Mouse (Mus musculus) heart, postnatal 0 days (tissue): Measurements from ENCODE around the gene Ifnar1.

Experiments used
- CTCF ChIP-seq: IDR thresholded peaks from 2 replicates; pipeline ENCODE4 v1.5.1; 2016; ENCODE audit warnings: antibody characterized with exemption, control low read depth, low read depth
- EP300 ChIP-seq: IDR thresholded peaks from 2 replicates; pipeline ENCODE4 v1.6.1; 2016; ENCODE audit warnings: antibody characterized with exemption, low read depth

DNA sequence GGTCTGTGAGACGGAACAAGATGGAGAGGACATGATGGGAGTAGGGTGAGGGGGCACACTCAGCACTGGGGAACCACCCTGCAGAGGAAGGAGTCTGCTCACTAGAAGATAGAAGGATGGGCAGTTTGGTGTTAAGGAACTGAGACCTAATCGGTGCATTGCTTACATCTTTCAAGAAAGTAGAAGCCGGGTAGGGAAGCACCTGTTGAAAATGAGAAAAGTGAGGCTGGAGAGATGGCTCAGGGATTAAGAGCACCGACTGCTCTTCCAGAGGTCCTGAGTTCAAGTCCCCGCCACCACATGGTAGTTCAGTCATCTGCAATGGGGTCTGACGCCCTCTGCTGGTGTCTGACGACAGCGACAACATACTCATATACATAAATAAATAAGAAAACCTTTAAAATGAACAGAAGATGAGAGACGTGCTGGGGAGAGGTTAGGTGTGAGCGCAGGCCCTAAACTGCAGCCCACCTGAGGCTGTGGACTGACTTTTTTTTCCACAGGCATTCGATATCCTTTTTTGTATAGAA, 25.1 kb upstream of the Ifnar1 start:
- TF ChIP-seq CTCF = 0 out of 2 replicates have a peak, but pooled peaks have one; percentile 26
- no peak for TF ChIP-seq EP300
